Mouse (Mus musculus): Measurements from ENCODE around the gene Phc2. TPM values are rescaled to one million over a fixed set of nuclear protein-coding genes. Genes with fewer than 3 reads are reported as not detected.

The Phc2 gene
- total RNA-seq, 2 experiments from 2014 or later: 83.0 to 86.4 TPM

Other genes starting within 250 kb of the Phc2 start
- gene Zscan20, start 44.6 kb upstream of the Phc2 start, total RNA-seq (2021): 1 to 10 TPM; 9.1 to 9.5 TPM
- under 1 TPM; 0.64 to 0.92 TPM for gene Tlr12, start 36.1 kb upstream of the Phc2 start, total RNA-seq (2021)
- gene A3galt2, start 100.7 kb downstream of the Phc2 start, total RNA-seq (2021): under 1 TPM; 0.35 to 0.62 TPM
- 10 to 100 TPM; 34.7 to 35.5 TPM for gene Zfp362, start 151.3 kb downstream of the Phc2 start, total RNA-seq (2021)
- 10 to 100 TPM; 17.8 to 19.5 TPM for gene Trim62, start 228.9 kb downstream of the Phc2 start, total RNA-seq (2021)